Mouse (Mus musculus) hindbrain, embryonic 15.5 days (tissue): ENCODE measurements around the gene Pycard. TPM values are rescaled to one million over a fixed set of nuclear protein-coding genes. Genes with fewer than 3 reads are reported as not detected.
A peak's percentile ranks its signal among the peaks of the same experiment; 100 is the strongest.

Experiments used
- ATAC-seq: fragments of 200-750 bp; cut with Nextera tagmentation; 2 replicates; pipeline ENCODE4 v1.8.0; 2017; ENCODE audit warnings: low read depth, moderate number of reproducible peaks, moderate TSS enrichment; ENCODE audit not compliant: low FRiP score
- H3K27ac ChIP-seq: fragments of 300-500 bp; sonication (generic); replicated peaks from 2 replicates; pipeline ENCODE4 v1.5.1; 2015; ENCODE audit warnings: mild to moderate bottlenecking, inconsistent platforms
- H3K27me3 ChIP-seq: fragments of 300-500 bp; sonication (generic); 2 replicates; pipeline ENCODE4 v1.6.1; 2015; ENCODE audit warnings: control low read depth, inconsistent platforms
- H3K36me3 ChIP-seq: fragments of 300-500 bp; sonication (generic); 2 replicates; pipeline ENCODE4 v1.6.1; 2015; ENCODE audit warnings: control low read depth, inconsistent platforms
- H3K4me1 ChIP-seq: fragments of 300-500 bp; sonication (generic); replicated peaks from 2 replicates; pipeline ENCODE4 v1.6.1; 2015; ENCODE audit warnings: control low read depth, inconsistent platforms
- H3K4me2 ChIP-seq: fragments of 300-500 bp; sonication (generic); 2 replicates; pipeline ENCODE4 v1.6.1; 2015; ENCODE audit warnings: moderate library complexity, mild to moderate bottlenecking, inconsistent platforms
- H3K4me3 ChIP-seq: fragments of 300-500 bp; sonication (generic); 2 replicates; pipeline ENCODE4 v1.5.1; 2015; ENCODE audit warnings: mild to moderate bottlenecking, inconsistent platforms
- H3K9ac ChIP-seq: fragments of 300-500 bp; sonication (generic); 2 replicates; pipeline ENCODE4 v1.6.1; 2015; ENCODE audit warnings: inconsistent platforms
- H3K9me3 ChIP-seq: fragments of 300-500 bp; sonication (generic); 2 replicates; pipeline ENCODE4 v1.6.1; 2016; ENCODE audit warnings: control low read depth, inconsistent platforms
- WGBS: fragments of 180-500 bp; shearing (Covaris S2); methylation state at CpG from one replicate; pipeline ENCODE4 v1.1.7; 2015; 5-methylcytosine and 5-hydroxymethylcytosine counted together
- polyA plus RNA-seq: library from polyadenylated mRNA; unstranded; fragments of >200 nt; fragmentation: Nextera tagmentation; extraction: Ambion mirVana; gene quantifications from 2 replicates; pipeline ENCODE4 v1.2.1, GENCODE M21; 2015

Pycard gene
- polyA plus RNA-seq, 1 experiment from 2014 or later: 6.7 TPM

DNA sequence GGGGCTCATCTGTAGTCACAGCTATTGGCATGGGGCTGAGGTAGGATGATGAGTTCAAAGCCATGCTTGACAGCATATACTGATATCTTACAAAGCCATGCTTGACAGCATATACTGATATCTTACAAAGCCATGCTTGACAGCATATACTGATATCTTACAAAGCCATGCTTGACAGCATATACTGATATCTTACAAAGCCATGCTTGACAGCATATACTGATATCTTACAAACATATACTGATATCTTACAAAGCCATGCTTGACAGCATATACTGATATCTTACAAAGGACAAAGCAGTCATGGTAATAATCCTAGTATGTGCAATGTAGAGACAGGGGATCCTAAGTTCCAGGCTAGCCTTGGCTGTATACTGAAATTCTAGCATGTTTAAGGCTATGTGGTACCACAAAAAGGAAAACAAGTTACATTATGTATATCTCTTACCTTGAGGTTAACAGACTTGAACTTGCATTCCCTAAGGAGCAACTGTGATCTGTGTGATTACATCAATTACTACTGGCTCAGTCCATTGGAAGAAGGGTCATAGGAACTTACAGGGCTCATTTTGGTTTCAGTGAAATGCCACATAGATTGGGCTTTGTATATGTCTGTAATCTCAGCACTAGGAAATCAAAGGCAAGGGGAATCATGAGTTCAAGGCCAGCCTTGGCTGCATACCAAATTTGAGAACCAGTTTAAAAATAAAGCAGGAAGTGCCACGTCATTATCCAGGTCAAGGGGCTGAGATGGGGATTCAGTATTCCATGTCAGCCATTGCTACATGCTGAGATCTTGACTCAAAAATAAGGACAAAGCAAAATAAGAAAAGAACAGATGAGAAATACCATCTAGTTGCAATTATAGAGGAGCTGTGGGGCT is 6.6 kb upstream of the Pycard start:
- WGBS: 78% methylated on average over 1 of the region's 1 CpGs
- ATAC-seq: no peak
- no peak overlapping the region for H3K4me3 ChIP-seq
- no peak overlapping the region for H3K27ac ChIP-seq
- H3K4me2 ChIP-seq: no peak overlapping the region
- H3K36me3 ChIP-seq: no peaks in the 10 kb centered on the region
- no peak overlapping the region for H3K9ac ChIP-seq
- H3K27me3 ChIP-seq: no peaks in the 10 kb centered on the region
- no peaks in the 10 kb centered on the region for H3K9me3 ChIP-seq
- no peaks in the 10 kb centered on the region; the same call in 1 of the 2 replicates for H3K4me1 ChIP-seq

DNA sequence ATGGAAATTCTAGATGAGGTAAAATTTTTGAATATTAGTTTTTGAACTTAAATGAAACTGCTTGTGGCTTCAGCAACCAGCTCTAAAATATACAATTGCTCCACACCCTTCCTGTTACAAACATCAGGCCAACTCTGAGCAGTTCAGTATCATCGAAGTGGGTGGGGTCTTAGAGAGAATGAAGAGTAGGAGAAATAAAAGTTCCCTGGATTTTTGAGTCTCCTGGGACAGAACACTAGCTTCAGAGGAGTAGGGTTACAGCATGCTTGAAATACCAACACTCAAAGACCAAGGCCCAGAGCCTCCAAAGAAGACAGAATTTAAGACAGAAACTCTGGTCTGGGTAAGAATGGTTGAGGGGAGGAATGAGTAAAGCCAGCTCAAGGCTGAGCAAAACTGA is 5.8 kb upstream of the Pycard start:
- no peak overlapping the region for H3K27ac ChIP-seq
- H3K36me3 ChIP-seq: no peaks in the 10 kb centered on the region
- no peak overlapping the region for H3K4me2 ChIP-seq
- H3K4me3 ChIP-seq: no peak overlapping the region
- ATAC-seq: no peak
- no peaks in the 10 kb centered on the region for H3K9me3 ChIP-seq
- WGBS: 85% methylated on average over 1 of the region's 1 CpGs
- no peaks in the 10 kb centered on the region; the same call in 1 of the 2 replicates for H3K4me1 ChIP-seq
- no peaks in the 10 kb centered on the region for H3K27me3 ChIP-seq
- no peak overlapping the region for H3K9ac ChIP-seq

DNA sequence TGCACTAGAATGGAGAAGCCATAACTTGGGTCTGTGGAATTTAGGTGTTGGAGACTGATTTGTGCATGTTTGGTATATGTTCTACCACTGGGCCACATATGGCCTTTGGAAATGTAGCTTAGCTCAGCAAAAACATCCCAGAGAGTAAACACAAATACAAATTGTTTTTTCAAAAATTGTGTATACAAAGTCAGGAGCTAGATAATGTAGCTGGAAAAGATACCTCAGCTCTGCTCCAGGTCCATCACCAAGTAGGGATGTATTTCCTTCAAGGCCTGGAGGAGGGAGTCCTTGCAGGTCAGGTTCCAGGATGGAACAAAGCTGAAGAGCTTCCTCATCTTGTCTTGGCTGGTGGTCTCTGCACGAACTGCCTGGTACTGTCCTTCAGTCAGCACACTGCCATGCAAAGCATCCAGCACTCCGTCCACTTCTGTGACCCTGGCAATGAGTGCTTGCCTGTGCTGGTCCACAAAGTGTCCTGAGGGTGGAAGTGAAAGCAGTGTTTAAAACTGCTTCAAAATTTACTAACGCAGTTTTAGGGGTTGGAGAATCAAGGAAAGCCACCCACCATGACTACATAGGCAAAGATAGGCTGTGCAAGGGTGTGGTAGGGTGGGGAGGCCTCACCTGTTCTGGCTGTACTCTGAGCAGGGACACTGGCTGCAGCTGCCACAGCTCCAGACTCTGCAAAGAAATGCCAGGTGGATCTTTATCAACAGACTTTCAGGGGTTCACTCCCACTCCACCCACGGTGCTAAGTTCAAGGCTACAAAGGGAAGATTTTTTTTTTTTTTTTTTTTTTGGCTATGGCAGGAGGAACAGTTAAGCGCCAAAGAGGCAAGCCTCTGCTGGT is 953 bp downstream of the Pycard start:
- no peak overlapping the region for H3K4me3 ChIP-seq
- WGBS: 53% methylated on average over 5 of the region's 5 CpGs
- no peaks in the 10 kb centered on the region for H3K9me3 ChIP-seq
- peaks cover 9% of the 10 kb centered on the region for H3K36me3 ChIP-seq
- no peak overlapping the region for H3K27ac ChIP-seq
- no peak for ATAC-seq
- no peak overlapping the region for H3K9ac ChIP-seq
- peak overlapping the region; percentile 47 for H3K4me2 ChIP-seq
- H3K4me1 ChIP-seq: no peaks in the 10 kb centered on the region; the same call in 1 of the 2 replicates
- H3K27me3 ChIP-seq: no peaks in the 10 kb centered on the region

DNA sequence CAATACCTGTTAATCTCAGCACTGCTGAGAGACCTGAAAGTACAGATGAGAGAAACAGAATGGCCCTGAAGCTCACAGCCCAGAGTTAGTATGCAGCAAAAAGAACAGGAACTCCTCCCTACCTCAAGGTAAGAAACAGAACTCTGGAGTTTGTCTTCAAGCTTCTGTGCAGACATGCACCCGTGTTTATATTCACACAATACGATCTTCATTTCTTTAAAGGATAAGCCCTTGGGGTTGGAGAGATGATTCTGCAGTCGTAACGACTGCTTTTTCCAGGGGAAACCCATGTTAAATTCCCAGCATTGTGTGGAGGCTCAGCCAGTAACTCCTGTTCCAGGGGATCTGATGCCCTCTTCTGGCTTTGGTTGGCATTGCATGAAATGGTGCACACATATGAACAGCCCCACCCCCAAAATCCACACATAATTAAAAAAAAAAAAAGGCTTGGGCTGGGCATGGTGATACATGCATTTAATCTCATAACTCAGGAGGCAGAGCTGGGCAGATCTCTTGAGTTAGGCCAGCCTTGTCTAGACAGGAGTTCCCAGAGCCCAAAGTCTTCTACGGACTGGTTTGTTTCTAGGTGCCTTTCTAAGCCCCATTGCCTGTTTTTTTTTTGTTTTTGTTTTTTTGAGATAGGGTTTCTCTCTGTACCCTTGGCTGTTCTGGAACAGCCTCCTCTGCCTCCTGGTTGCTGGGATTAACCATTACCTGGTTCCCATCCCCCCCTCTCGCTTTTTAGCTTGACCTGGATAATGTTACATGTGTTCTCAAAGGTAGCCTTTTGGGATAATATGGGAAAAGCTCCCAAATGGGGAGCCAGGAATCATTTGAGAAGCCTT is 1.8 kb downstream of the Pycard start:
- Histone ChIP-seq H3K4me1 (no peaks in the 10 kb centered on the region; the same call in 1 of the 2 replicates), H3K4me3 (no peak overlapping the region), H3K4me2 (no peak overlapping the region), H3K9me3 (no peaks in the 10 kb centered on the region), H3K36me3 (peaks cover 16% of the 10 kb centered on the region), H3K9ac (no peak overlapping the region), H3K27me3 (no peaks in the 10 kb centered on the region), H3K27ac (0 out of 2 replicates have a peak overlapping the region, but pooled peaks have one; percentile 6)
- WGBS: 51% methylated on average over 6 of the region's 6 CpGs
- peak; percentile 70; the same call in 1 of the 2 replicates for ATAC-seq

DNA sequence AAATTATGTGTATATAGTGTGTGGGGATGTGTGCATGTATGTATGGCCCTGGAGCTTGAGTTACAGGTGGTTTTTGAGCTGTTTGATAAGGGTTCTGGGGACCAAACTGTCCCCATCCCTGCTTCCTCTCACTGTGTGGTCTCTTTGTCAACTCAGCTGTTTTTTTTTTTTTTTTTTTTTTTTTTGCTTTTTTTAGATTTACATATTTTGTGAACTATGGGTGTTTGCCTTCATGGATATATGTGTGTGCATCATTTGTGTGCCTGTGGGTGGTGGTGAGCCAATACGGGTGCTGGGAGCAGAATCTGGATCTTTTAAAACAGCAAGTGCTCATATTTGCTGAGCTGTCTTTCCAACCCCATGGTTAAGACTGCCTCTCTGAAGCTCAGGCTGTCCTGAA is 4.8 kb downstream of the Pycard start:
- no peaks in the 10 kb centered on the region for H3K9me3 ChIP-seq
- H3K27ac ChIP-seq: no peak overlapping the region
- 83% methylated on average over 1 of the region's 1 CpGs for WGBS
- no peak overlapping the region for H3K9ac ChIP-seq
- ATAC-seq: no peak
- H3K4me2 ChIP-seq: no peak overlapping the region
- H3K4me1 ChIP-seq: no peaks in the 10 kb centered on the region; the same call in 1 of the 2 replicates
- H3K36me3 ChIP-seq: peaks cover 46% of the 10 kb centered on the region
- H3K4me3 ChIP-seq: no peak overlapping the region
- H3K27me3 ChIP-seq: no peaks in the 10 kb centered on the region

DNA sequence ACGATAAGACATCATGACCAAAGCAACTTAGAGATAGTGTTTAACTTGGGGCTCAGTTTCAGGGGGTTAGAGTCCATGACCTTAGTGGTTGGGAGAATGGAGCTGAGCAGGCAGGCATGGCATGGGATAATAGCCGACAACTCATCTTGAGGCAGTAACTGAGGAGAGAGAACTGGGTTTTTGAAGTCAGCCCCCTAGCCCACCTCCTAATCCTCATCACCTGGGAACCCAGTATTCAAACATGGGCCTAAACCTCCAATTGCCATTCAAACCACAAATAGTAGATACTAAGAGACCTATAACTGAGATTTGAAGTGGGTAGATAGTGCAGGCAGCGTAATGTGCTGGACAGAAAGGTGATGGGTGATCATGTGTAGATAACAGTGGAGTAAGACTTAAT is 13.1 kb downstream of the Pycard start:
- Histone ChIP-seq H3K9ac (no peak overlapping the region), H3K9me3 (no peaks in the 10 kb centered on the region), H3K4me3 (no peak overlapping the region), H3K4me1 (no peaks in the 10 kb centered on the region), H3K27ac (no peak overlapping the region), H3K36me3 (peaks cover 96% of the 10 kb centered on the region), H3K27me3 (no peaks in the 10 kb centered on the region), H3K4me2 (no peak overlapping the region)
- 93% methylated on average over 3 of the region's 3 CpGs for WGBS
- ATAC-seq: no peak

DNA sequence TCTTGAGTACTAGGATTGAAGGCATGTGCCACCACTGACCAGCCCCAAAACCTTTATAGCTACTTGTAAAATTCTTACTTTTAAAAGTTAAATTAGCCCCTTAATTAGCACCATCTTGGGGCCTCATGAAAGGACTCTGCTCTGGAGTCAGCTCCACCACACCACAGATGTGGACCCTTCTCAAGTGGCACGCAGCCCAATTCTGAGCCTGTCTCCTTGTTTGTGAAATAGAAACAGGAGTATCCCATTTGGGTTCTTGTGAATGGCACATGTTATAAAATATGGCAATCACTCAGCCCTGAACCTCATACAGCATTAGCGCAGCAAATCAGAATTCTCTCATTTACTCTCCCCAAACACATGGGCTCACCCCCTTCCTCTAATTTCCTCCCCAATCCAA is 14.8 kb downstream of the Pycard start:
- no peak overlapping the region for H3K27ac ChIP-seq
- H3K36me3 ChIP-seq: peaks cover 95% of the 10 kb centered on the region
- H3K4me1 ChIP-seq: no peaks in the 10 kb centered on the region
- no peak overlapping the region for H3K4me3 ChIP-seq
- no peak for ATAC-seq
- 99% methylated on average over 2 of the region's 2 CpGs for WGBS
- H3K9ac ChIP-seq: no peak overlapping the region
- H3K4me2 ChIP-seq: no peak overlapping the region
- no peaks in the 10 kb centered on the region for H3K9me3 ChIP-seq
- no peaks in the 10 kb centered on the region for H3K27me3 ChIP-seq

DNA sequence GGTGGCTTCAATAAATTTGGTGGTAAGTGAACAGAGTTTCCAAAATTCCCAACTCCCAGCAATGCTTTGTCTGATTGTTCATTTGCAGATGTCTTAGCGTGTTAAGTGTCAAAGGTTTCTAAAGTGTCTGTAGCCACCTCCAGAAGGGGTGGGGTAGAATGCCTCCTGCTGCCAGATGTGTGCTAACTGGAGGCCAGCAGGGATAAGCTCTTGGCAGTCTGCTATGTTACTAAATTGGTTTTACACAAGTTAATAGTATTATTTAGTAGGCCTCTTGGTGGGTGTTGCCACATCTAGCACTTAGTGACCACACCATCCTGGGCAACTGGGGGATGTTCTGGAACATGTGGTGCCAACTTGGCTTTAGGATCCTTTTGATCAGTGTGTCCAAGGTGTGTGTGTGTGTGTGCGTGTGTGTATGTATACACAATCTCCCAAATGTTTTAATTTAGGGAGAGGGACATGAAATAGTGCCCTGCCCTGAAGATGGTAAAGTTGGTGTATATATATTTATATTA is 19.2 kb downstream of the Pycard start:
- Histone ChIP-seq H3K4me3 (no peak overlapping the region), H3K4me2 (no peak overlapping the region), H3K27me3 (no peaks in the 10 kb centered on the region), H3K4me1 (peaks cover 7% of the 10 kb centered on the region), H3K9me3 (no peaks in the 10 kb centered on the region), H3K27ac (no peak overlapping the region), H3K36me3 (peaks cover 92% of the 10 kb centered on the region), H3K9ac (no peak overlapping the region)
- ATAC-seq: no peak
- WGBS: 83% methylated on average over 2 of the region's 2 CpGs

DNA sequence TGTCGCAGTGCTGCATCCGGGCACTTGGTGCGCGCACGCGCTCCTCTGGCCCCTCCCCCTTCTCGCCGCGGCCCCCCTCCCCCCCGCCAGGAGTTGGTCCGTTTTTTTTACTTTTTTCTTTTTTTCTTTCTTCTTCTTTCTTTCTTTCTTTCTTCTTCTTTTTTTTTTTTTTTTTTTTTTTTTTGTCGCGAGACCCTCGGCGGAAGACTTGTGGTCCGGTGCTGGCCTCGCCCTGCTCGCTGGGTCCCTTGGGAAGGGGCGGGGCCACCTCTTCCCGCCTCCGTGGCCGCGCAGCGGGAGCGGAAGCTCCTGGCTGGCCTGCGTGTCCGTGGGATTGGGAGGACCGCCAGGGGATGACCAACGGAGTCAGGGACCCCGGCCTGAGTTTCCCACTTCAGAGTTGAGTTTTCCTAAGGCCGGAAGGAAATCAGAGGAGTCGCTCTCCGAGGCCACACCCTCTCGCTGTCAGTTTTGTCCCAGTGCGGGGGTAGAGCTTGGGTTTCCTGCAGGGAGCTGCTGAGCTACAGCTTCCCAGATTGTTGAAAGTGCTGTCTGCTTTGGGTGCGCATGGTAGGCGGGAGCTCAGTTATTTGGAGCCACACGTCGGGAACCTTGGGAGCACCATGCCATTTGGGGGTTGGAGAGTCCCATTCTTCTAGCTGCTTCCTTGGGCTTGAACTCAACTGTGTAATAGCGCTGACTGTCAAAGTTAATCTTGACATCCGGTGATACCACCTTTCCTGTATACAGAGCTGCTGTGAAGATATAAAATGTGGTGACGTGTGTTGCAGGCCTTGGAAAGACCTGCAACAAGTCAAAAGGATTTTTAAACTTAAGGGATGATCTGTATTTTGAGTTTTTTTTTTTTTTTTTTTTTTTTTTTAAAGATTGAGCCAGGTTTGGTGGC is 25.5 kb downstream of the Pycard start:
- H3K36me3 ChIP-seq: peaks cover 33% of the 10 kb centered on the region
- H3K9ac ChIP-seq: peak overlapping the region; percentile 100
- ATAC-seq: 0 out of 2 replicates have a peak, but pooled peaks have one; percentile 40
- peak overlapping the region; percentile 99 for H3K27ac ChIP-seq
- no peaks in the 10 kb centered on the region for H3K27me3 ChIP-seq
- H3K9me3 ChIP-seq: no peaks in the 10 kb centered on the region
- peak overlapping the region; percentile 99 for H3K4me3 ChIP-seq
- H3K4me1 ChIP-seq: peaks cover 25% of the 10 kb centered on the region
- WGBS: under 1% methylated on average over 42 of the region's 42 CpGs
- peak overlapping the region; percentile 78 for H3K4me2 ChIP-seq

DNA sequence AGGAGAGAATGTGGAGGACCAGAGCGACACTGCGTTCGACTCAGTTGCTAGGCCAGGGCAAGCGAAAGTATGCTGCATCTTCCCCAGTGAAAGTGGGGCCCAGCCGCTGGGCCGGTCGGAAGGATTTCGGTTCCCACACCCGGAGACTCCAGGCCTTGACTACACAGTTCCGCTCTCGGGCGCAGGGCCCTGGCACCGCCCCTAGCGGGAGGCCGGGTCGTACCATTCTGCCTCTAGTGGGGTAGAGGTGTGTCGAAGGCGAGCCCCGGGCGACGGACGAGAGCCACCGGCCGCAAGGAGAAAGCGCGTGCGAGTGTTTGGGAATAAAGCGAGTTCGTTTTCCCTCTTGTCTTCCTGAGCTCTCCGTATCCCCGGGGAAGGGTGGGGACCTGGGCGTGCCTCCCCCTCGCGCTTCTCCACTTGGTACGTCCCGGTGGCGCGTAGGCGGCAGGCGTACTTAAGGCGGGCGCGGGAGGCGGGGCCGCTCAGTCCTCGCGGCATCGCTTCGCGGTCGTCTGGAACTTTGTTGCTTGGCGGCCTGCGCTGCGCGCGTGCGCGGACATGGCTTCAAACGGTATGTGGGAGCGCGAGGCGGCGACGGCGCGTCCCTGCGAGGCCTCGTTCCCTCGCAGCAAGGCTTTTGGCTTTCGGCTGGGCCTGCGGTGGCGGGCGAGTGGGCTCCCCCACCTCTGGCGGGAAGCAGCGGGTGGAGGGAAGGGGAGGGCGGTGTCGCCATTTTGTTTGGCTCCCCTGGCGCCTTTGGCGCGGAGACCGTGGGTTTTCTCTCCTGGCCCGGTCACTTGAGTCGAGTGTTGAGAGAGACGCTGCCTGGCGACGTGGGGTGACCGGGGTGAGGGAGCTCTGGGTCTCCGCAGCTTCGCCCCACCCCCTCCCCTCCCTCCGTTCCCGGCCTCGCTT is 26.4 kb downstream of the Pycard start, which contains the start of gene Fus:
TSS of gene Fus (plus strand) at position 454 of the 918 bp plus-strand sequence.
- peak within 1 kb of the TSS; percentile 99 for H3K4me3 ChIP-seq
- peak within 1 kb of the TSS; percentile 99 for H3K27ac ChIP-seq
- peak within 1 kb of the TSS; percentile 100 for H3K9ac ChIP-seq
- peaks cover 25% of the 10 kb centered on the region for H3K4me1 ChIP-seq
- peak; percentile 95 for ATAC-seq
- peaks cover 24% of the 10 kb centered on the region for H3K36me3 ChIP-seq
- no peaks in the 10 kb centered on the region for H3K27me3 ChIP-seq
- H3K4me2 ChIP-seq: peak within 1 kb of the TSS; percentile 78
- no peaks in the 10 kb centered on the region for H3K9me3 ChIP-seq
- WGBS: under 1% methylated on average over 86 of the region's 92 CpGs
